Mouse (Mus musculus): Measurements from ENCODE around the gene Zfp513.

DNA sequence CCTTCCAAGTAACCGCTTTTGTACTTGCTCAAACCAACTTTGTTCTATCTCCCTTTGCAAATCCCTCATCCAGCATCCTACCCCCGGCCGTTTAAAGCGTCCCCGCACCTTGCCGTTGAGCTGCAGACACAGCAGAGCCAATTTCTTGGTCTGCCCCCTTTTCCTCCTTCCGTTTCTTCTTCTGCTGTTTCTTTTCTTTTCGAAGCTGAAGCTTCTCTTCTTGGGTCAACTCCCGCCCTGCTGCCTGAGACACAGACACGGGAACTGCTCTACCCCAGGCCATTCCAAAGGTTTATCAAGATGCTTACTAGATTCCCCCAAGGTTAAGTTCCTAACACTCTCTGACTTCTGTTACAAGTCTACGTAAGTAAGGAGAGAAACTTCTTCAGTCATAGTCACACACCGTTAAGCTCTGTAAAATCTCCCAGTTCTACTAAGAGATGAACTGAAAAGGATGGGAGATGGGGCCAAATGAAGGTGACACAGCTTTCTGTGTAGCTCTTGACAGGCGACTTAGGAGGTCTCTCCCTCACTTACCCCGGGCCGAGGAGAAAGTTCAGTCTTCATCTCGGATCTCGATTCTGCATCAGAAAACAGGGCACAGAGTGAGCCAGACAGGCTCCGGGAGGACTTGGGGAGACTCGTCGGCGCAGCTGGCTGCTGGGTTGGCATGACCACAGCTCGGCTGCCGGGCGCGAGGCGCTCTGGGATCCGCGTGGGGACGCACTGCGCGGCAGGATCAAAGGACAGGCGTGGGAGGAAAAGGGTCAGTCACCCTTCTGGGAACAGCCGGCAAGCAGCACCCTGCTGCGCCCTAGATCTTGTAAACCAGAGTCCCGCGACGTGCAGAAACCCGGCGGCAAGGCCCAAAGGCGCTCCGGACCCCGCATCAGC is 9.8 kb downstream of the Zfp513 start:
- TF ChIP-seq CTCF (IDR thresholded peaks at IDR 0.05; ENCODE audit: low read depth, low read length) (no peak; the same call in 1 of the 2 replicates), POLR2A (IDR thresholded peaks at IDR 0.05; ENCODE audit: borderline replicate concordance, low read depth, low read length) (no peak)

All from bone marrow macrophage, adult 2 months (primary cell).